Mouse (Mus musculus): ENCODE results near the gene 2210016L21Rik. TPM values are rescaled to one million over a fixed set of nuclear protein-coding genes. Genes with fewer than 3 reads are reported as not detected.
"Not testable (repeated sequence)": the region's sequence is repeated elsewhere in the genome, so short reads cannot be mapped to it uniquely, and the experiment has no call there.

2210016L21Rik gene
- polyA plus RNA-seq, 1 experiment from 2014 or later: 55.6 TPM

DNA sequence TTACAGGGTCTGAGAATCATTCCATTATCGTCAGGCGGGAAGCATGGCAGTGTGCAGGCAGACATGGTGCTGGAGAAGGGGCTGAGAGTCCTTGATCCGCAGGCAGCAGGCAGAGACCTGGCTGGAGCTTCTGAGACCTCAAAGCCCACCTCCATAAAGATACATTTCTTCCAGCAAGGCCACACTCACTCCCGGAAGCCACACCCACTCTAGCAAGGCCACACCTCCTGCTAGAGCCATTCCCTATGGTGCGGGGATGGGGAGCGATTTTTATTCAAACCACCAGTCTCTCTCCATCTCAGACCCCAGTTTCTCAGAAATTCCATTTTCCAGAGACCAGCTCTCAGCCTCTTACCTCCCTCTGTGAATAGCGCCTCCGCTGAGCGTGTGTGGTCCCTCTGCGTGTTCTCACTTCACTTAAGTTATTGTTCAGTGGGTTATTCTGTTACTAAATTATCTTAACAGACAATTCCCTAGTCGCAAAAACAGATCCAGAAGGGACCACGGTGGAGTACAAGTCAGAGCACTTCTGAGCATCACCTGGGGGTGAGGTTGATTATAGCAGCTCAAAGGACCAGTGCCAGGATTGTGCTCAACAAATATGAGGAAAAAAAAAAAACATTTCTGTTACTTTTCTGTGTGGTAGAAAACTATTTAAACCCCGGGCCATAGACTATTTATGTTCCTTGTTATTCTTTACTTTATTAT is 33.2 kb upstream of the 2210016L21Rik start:
- no peak for ATAC-seq
- H3K4me1 ChIP-seq (replicated peaks; ENCODE audit: control insufficient read depth, insufficient read depth, low read length): no peaks in the 10 kb centered on the region
- no peak overlapping the region for H3K9ac ChIP-seq (ENCODE audit: low read depth, low read length)
- no peaks in the 10 kb centered on the region for H3K9me3 ChIP-seq (ENCODE audit: control insufficient read depth)
- H3K27me3 ChIP-seq (replicated peaks; ENCODE audit: control insufficient read depth, insufficient read depth, low read length): no peaks in the 10 kb centered on the region
- no peak overlapping the region for H3K4me3 ChIP-seq (ENCODE audit: low read depth, low read length)
- no peak overlapping the region for H3K4me2 ChIP-seq (replicated peaks; ENCODE audit: low read depth)
- H3K27ac ChIP-seq (ENCODE audit: low read depth, low read length): no peak overlapping the region
- no peak for TF ChIP-seq CTCF (IDR thresholded peaks at IDR 0.05; ENCODE audit: low read depth)
- WGBS: 57% methylated on average over 13 of the region's 13 CpGs
- peaks cover 51% of the 10 kb centered on the region for H3K36me3 ChIP-seq (ENCODE audit: control insufficient read depth, insufficient read depth)

DNA sequence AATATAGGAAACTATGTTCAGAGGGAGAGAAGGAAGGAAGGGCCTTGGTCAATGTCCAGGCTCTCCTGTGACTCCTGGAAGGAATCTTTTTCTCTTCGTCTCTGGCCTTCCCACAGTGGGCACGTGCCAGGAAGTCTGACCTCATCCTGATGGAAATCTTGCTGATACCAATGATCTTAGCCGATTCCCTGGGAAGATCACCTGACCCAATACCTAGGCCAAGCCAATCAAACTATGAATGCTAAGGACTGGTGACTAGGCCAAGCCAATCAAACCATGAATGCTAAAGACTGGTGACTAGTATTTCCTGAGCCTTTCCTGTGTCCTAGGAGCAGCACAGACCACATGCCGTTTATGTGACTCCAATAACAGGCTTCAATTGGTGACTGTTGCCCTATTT is 28.3 kb upstream of the 2210016L21Rik start:
- Histone ChIP-seq H3K4me3 (ENCODE audit: low read depth, low read length) (no peak overlapping the region), H3K4me1 (replicated peaks; ENCODE audit: control insufficient read depth, insufficient read depth, low read length) (no peaks in the 10 kb centered on the region), H3K27ac (ENCODE audit: low read depth, low read length) (no peak overlapping the region), H3K4me2 (replicated peaks; ENCODE audit: low read depth) (no peak overlapping the region), H3K9ac (ENCODE audit: low read depth, low read length) (no peak overlapping the region), H3K9me3 (ENCODE audit: control insufficient read depth) (no peaks in the 10 kb centered on the region), H3K27me3 (replicated peaks; ENCODE audit: control insufficient read depth, insufficient read depth, low read length) (no peaks in the 10 kb centered on the region), H3K36me3 (ENCODE audit: control insufficient read depth, insufficient read depth) (peaks cover 18% of the 10 kb centered on the region)
- ATAC-seq: peak; percentile 59
- TF ChIP-seq CTCF (IDR thresholded peaks at IDR 0.05; ENCODE audit: low read depth): no peak
- 58% methylated on average over 4 of the region's 4 CpGs for WGBS

- Histone ChIP-seq H3K9ac (ENCODE audit: low read depth, low read length) (no peak overlapping the region), H3K27ac (ENCODE audit: low read depth, low read length) (no peak overlapping the region), H3K36me3 (ENCODE audit: control insufficient read depth, insufficient read depth) (peaks cover 16% of the 10 kb centered on the region), H3K4me2 (replicated peaks; ENCODE audit: low read depth) (no peak overlapping the region), H3K4me1 (replicated peaks; ENCODE audit: control insufficient read depth, insufficient read depth, low read length) (no peaks in the 10 kb centered on the region), H3K4me3 (ENCODE audit: low read depth, low read length) (no peak overlapping the region), H3K9me3 (ENCODE audit: control insufficient read depth) (no peaks in the 10 kb centered on the region), H3K27me3 (replicated peaks; ENCODE audit: control insufficient read depth, insufficient read depth, low read length) (no peaks in the 10 kb centered on the region)
- ATAC-seq: no peak
- 76% methylated on average over 8 of the region's 8 CpGs for WGBS
- no peak for TF ChIP-seq CTCF (IDR thresholded peaks at IDR 0.05; ENCODE audit: low read depth)
These were observed 27.1 kb upstream of the 2210016L21Rik start for GRCm38 (mm10) chr5:114914855-114915254.

- no peak for ATAC-seq
- Histone ChIP-seq H3K27me3 (replicated peaks; ENCODE audit: control insufficient read depth, insufficient read depth, low read length) (no peaks in the 10 kb centered on the region), H3K4me2 (replicated peaks; ENCODE audit: low read depth) (no peak overlapping the region), H3K9me3 (ENCODE audit: control insufficient read depth) (no peaks in the 10 kb centered on the region), H3K27ac (ENCODE audit: low read depth, low read length) (no peak overlapping the region), H3K4me3 (ENCODE audit: low read depth, low read length) (no peak overlapping the region), H3K36me3 (ENCODE audit: control insufficient read depth, insufficient read depth) (peaks cover 13% of the 10 kb centered on the region), H3K4me1 (replicated peaks; ENCODE audit: control insufficient read depth, insufficient read depth, low read length) (no peaks in the 10 kb centered on the region), H3K9ac (ENCODE audit: low read depth, low read length) (no peak overlapping the region)
- no peak for TF ChIP-seq CTCF (IDR thresholded peaks at IDR 0.05; ENCODE audit: low read depth)
- 65% methylated on average over 5 of the region's 5 CpGs for WGBS
These were observed 26.1 kb upstream of the 2210016L21Rik start for GRCm38 (mm10) chr5:114915854-114916253.

DNA sequence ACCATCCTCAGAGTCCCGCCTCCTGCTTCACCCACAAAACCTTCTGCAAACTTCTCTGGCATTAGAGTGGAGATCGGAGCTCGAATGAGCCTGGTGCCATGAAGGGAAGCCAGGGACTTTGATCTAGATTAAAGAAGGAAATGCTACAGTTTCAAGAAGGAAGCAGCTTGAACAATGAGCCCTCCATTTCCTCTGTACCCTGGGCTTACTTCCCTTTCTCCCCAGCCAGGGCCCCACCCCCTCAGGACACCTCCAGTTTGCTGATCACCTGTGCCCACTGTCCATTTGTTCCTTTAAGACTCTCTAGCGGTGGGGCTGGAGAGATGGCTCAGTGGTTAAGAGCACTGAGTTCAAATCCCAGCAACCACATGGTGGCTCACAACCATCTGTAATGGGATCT is 25.2 kb upstream of the 2210016L21Rik start:
- 71% methylated on average over 4 of the region's 4 CpGs for WGBS
- no peaks in the 10 kb centered on the region for H3K27me3 ChIP-seq (replicated peaks; ENCODE audit: control insufficient read depth, insufficient read depth, low read length)
- H3K9ac ChIP-seq (ENCODE audit: low read depth, low read length): no peak overlapping the region
- no peak overlapping the region for H3K4me2 ChIP-seq (replicated peaks; ENCODE audit: low read depth)
- ATAC-seq: no peak
- no peaks in the 10 kb centered on the region for H3K9me3 ChIP-seq (ENCODE audit: control insufficient read depth)
- peaks cover 4% of the 10 kb centered on the region; the same call in 1 of the 2 replicates for H3K36me3 ChIP-seq (ENCODE audit: control insufficient read depth, insufficient read depth)
- TF ChIP-seq CTCF (IDR thresholded peaks at IDR 0.05; ENCODE audit: low read depth): no peak
- no peak overlapping the region for H3K27ac ChIP-seq (ENCODE audit: low read depth, low read length)
- H3K4me1 ChIP-seq (replicated peaks; ENCODE audit: control insufficient read depth, insufficient read depth, low read length): no peaks in the 10 kb centered on the region
- no peak overlapping the region for H3K4me3 ChIP-seq (ENCODE audit: low read depth, low read length)

- not testable (repeated sequence) for ATAC-seq; H3K4me2 ChIP-seq (replicated peaks; ENCODE audit: low read depth); H3K4me1 ChIP-seq (replicated peaks; ENCODE audit: control insufficient read depth, insufficient read depth, low read length); H3K9me3 ChIP-seq (ENCODE audit: control insufficient read depth); H3K4me3 ChIP-seq (ENCODE audit: low read depth, low read length); H3K27ac ChIP-seq (ENCODE audit: low read depth, low read length); H3K36me3 ChIP-seq (ENCODE audit: control insufficient read depth, insufficient read depth); H3K9ac ChIP-seq (ENCODE audit: low read depth, low read length); H3K27me3 ChIP-seq (replicated peaks; ENCODE audit: control insufficient read depth, insufficient read depth, low read length)
- WGBS: 88% methylated on average over 5 of the region's 5 CpGs
These were observed 24.6 kb upstream of the 2210016L21Rik start for GRCm38 (mm10) chr5:114917357-114917756.

Data from intestine, postnatal 0 days (tissue).